Mouse (Mus musculus) small intestine, adult 2 months (tissue): ENCODE data around the gene S1pr1. TPM values are rescaled to one million over a fixed set of nuclear protein-coding genes. Genes with fewer than 3 reads are reported as not detected.

ENCODE experiments used
- H3K27ac ChIP-seq: fragments of 200-500 bp; 2 replicates; pipeline ENCODE4 v1.5.1; 2012; ENCODE audit warnings: low read depth, low read length, control low read depth, inconsistent platforms; ENCODE audit not compliant: insufficient read depth
- H3K27me3 ChIP-seq: fragments of 200-500 bp; 2 replicates; pipeline ENCODE4 v1.6.1; 2012; ENCODE audit warnings: mild to moderate bottlenecking, moderate library complexity, low read length, inconsistent platforms; ENCODE audit not compliant: control insufficient read depth, insufficient read depth
- H3K36me3 ChIP-seq: fragments of 200-500 bp; 2 replicates; pipeline ENCODE4 v1.6.1; 2012; ENCODE audit warnings: mild to moderate bottlenecking, low read length, control low read depth, inconsistent platforms; ENCODE audit not compliant: control insufficient read depth, insufficient read depth
- H3K4me1 ChIP-seq: fragments of 200-500 bp; 2 replicates; pipeline ENCODE4 v1.6.1; 2012; ENCODE audit warnings: low read length, inconsistent platforms, mixed read lengths; ENCODE audit not compliant: control insufficient read depth, insufficient read depth, insufficient read length
- H3K4me3 ChIP-seq: fragments of 200-500 bp; 2 replicates; pipeline ENCODE4 v1.5.1; 2012; ENCODE audit warnings: low read depth, mild to moderate bottlenecking, control low read depth, inconsistent platforms, low read length, moderate library complexity
- CTCF ChIP-seq: fragments of 200-500 bp; IDR thresholded peaks from 2 replicates; pipeline ENCODE4 v1.5.1; 2012; ENCODE audit warnings: low read depth, mild to moderate bottlenecking, control low read depth, inconsistent platforms, low read length, moderate library complexity, mixed read lengths; ENCODE audit not compliant: insufficient replicate concordance, insufficient read length; ENCODE audit errors: extremely low read depth
- POLR2A ChIP-seq: fragments of 200-500 bp; IDR thresholded peaks from 2 replicates; pipeline ENCODE4 v1.6.1; 2012; ENCODE audit warnings: low read depth, mild to moderate bottlenecking, control low read depth, inconsistent platforms, low read length, moderate library complexity
- WGBS: fragments of 180-500 bp; shearing (Covaris S2); methylation state at CpG from one replicate; pipeline ENCODE4 v1.1.7; 2018; 5-methylcytosine and 5-hydroxymethylcytosine counted together
- polyA plus RNA-seq: library from polyadenylated mRNA; depleted of rRNA; stranded (reverse); fragments of >200 nt; gene quantifications from 2 replicates; pipeline ENCODE4 v1.2.3, GENCODE M21; 2012

S1pr1 gene
- polyA plus RNA-seq, 1 experiment = 13.5 TPM

DNA sequence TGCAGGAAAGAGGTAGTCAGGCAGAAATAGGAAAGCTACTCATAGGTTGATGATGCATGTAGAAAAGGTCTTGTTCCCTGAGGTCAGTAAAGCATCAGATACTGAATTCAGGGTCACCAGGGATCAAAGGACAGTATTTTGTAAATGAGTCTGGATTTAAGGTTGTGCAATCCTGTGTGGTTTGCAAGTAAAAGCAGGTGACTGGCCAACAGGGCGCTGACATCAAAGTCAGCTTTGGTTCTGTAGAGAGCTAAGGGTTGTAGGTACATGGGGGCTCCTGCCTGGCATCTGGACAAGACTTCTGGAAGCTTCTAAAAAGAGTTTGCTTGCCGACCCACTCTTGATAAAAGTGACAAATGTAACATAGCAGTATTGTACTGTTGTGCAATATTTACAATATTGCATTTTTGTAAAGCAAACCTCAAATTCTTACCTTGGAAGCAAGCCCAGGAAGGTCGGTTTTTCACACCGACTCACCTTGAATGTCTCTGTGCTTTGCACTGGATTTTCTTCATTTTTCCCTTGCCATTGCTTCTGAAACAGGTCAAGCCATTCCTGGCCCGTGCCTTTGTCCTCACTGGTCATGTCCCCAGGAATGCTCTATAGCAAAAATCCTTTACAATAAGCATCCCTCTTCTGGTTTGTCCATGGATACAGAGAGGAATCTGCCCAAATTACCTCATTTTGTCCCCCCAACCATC is 33.6 kb upstream of the S1pr1 start:
- TF ChIP-seq CTCF (no peak), POLR2A (no peak)
- H3K36me3 ChIP-seq = no peaks in the 10 kb centered on the region
- H3K4me1 ChIP-seq = no peaks in the 10 kb centered on the region
- H3K27ac ChIP-seq = no peak overlapping the region
- WGBS = 71% methylated on average over 5 of the region's 5 CpGs
- no peak overlapping the region for H3K4me3 ChIP-seq
- H3K27me3 ChIP-seq = no peaks in the 10 kb centered on the region

DNA sequence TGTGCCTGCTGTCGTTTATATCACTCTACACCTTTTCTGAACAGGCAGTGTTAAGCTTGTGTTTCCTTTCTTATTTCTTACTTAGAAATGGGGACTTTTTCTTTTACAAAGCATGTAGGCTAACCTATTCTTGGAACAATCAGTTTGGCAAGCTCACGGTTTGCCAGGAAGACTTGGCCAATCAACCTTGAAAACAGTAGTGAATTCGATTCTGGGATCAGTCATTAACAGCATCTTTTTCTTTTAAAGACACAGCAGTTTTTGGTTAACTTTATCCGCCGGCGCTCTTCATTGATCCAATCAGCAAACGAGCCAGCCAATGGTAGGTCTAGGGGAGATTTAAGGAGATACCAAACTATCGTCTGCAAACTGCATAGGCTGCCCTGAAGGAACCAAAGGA is 31.6 kb upstream of the S1pr1 start:
- H3K4me3 ChIP-seq = no peak overlapping the region
- no peak overlapping the region for H3K27ac ChIP-seq
- H3K36me3 ChIP-seq = no peaks in the 10 kb centered on the region
- no peaks in the 10 kb centered on the region for H3K4me1 ChIP-seq
- TF ChIP-seq POLR2A (no peak), CTCF (no peak)
- no peaks in the 10 kb centered on the region for H3K27me3 ChIP-seq
- WGBS = 78% methylated on average over 8 of the region's 8 CpGs

DNA sequence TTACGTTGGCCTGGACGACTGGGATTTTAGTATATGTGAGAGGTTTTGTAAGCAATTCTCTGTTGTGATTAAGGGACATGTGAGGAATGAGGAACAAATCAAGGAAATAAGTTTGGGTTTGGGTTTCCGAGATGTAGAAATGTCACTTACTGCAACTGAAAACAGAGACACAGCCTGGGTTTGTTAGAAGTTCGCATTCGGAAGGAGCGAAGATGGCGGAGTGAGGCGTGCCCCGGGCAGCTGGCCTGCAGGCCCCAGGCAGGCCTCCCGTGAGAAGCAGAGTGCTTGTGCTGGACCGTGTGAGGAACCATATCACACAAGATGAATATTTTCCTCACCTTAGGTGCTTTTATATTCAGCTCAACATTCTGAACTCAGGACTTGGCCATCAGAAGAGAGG is 30.2 kb upstream of the S1pr1 start:
- H3K36me3 ChIP-seq = no peaks in the 10 kb centered on the region
- H3K4me1 ChIP-seq = no peaks in the 10 kb centered on the region
- TF ChIP-seq CTCF (no peak), POLR2A (no peak)
- H3K27ac ChIP-seq = no peak overlapping the region
- H3K4me3 ChIP-seq = no peak overlapping the region
- no peaks in the 10 kb centered on the region for H3K27me3 ChIP-seq
- 80% methylated on average over 11 of the region's 11 CpGs for WGBS

DNA sequence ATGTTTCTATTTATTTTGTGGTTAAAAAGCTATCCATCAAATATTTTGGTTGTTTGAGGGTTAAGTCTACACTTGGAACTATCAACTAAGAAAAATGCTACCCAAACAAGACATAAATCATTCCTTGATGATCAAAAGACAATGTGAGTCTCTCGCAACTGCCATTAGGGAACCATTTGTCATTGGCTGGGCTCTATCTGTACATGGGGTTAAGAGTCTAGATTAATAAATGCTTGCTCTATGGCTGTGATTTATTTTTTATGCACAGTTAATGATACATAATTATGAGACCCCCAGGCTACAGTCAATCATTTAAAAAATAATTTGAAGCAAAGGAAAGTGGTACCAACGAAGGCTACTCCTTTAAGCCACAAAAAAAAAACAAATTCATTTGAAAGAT is 23.7 kb upstream of the S1pr1 start:
- Histone ChIP-seq H3K4me1 (no peaks in the 10 kb centered on the region), H3K27ac (no peak overlapping the region), H3K4me3 (no peak overlapping the region), H3K27me3 (no peaks in the 10 kb centered on the region), H3K36me3 (no peaks in the 10 kb centered on the region)
- TF ChIP-seq CTCF (no peak), POLR2A (no peak)
- 47% methylated on average over 2 of the region's 2 CpGs for WGBS

DNA sequence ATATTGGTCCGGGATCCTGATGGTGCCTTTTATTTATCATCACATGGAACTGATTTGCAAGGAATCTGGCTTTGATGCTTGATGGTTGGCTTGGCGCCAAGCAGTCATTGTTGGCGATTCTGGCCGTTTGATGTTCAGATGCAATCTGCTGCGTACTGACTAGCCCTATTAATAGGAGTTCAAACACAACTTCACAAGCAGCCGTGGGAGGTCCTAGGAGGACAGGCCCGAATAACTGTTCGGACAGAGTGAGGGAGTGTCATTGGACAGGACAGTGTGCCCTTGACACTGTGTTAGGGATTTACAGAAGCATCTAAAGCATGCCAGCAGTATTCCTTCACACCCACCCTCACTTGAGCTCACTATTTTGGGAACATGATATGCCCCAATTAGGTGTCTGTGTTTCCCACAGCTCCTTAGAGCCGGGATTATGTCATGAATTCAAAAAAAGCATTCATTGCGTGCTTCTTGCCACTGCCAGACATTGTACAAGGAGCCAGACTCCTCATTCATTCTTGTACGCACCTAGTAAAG is 23.0 kb upstream of the S1pr1 start:
- Histone ChIP-seq H3K27me3 (no peaks in the 10 kb centered on the region), H3K36me3 (no peaks in the 10 kb centered on the region), H3K4me3 (no peak overlapping the region), H3K27ac (no peak overlapping the region), H3K4me1 (no peaks in the 10 kb centered on the region)
- WGBS = 58% methylated on average over 11 of the region's 11 CpGs
- TF ChIP-seq POLR2A (no peak), CTCF (no peak)

DNA sequence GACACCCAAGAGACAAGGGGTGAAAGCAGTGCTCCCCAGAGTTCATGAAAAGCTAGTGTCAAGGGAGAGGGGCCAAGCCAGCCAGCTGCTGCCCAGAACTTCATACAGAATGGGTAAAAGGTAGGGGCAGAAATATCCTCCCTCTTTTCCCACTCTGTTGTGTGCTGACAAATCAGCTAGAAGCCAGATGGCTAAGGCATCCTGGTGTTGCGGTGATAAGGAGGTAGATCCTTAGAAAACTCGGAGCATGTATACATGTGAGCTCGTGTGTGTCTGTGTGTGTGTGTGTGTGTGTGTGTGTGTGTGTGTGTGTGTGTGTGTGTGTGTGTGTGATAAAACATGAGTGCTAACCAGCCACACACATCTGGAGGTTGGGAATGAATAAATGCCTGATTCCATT is 20.7 kb upstream of the S1pr1 start:
- 85% methylated on average over 3 of the region's 3 CpGs for WGBS
- no peak overlapping the region for H3K4me3 ChIP-seq
- TF ChIP-seq CTCF (no peak), POLR2A (no peak)
- no peaks in the 10 kb centered on the region for H3K36me3 ChIP-seq
- no peaks in the 10 kb centered on the region for H3K4me1 ChIP-seq
- H3K27me3 ChIP-seq = no peaks in the 10 kb centered on the region
- no peak overlapping the region for H3K27ac ChIP-seq

DNA sequence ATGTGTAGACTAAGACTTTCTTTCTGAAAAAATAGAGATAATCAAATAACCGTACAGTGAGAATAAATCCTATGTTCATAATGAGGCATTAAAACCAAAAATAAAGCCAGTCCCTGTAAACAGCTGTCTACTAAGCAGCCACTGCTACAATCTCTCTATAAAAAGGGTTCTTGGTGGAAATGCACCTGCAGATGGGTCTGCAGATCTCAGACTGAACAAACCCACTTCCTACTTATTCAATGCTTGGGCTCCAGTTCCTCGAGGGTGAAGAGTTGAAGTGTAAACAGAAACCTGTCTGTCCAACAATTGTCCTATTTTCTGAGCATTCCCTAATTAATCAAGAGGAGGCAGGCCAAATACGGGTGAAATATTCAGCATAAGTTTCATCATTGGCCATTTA is 20.0 kb upstream of the S1pr1 start:
- Histone ChIP-seq H3K36me3 (no peaks in the 10 kb centered on the region), H3K4me1 (no peaks in the 10 kb centered on the region), H3K27ac (no peak overlapping the region), H3K4me3 (no peak overlapping the region), H3K27me3 (no peaks in the 10 kb centered on the region)
- WGBS = 60% methylated on average over 3 of the region's 3 CpGs
- TF ChIP-seq POLR2A (no peak), CTCF (no peak)
